Mouse (Mus musculus) urinary bladder, adult 18-20 months (tissue): ENCODE results near the gene Zfp57.

ENCODE experiments used
- DNase-seq, 2 experiments: peaks; one replicate each; pipeline ENCODE4 v3.0.0; 2022; ENCODE audit warnings: low spot score in 2 of 2, mixed read lengths in 2 of 2

Gene Zfp57

DNA sequence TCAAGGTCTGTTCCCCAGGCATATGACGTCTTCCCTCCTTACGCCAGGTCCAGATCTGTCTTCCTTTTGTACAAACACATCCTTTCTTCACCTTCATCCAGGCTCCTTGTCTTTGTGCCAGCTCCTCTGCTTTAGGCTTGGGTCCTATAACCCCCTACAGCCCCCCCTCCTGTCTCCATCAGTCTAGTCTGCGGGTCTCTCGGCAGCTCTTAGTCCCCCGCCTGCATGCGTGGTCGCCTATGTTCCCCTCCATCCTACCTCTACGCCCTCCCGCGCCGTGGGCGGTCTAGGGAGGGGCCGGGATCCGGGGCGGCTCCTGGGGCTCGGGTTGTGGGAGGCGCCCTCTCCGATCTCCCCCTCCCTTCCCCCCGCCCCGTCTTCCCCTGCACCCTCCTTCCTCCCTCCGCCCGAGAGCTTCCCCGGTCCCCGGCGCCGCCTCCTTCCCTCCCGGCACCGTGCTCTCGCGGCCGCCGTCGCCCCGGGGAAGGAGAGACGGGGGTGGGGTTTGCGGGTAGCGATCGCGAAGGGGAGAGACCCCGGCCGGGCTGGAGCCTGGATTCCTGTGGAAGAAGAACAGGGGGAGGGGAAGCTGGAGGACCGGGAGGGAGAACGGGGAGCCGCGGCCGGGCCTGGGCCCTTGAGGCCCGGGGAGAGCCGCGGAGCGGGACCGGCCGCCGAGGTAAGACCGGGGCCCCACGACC is 44.8 kb downstream of the Zfp57 start, which contains the start of gene Gabbr1:
Gene Gabbr1 (plus strand): TSS at position 356 of the 701 bp plus-strand sequence.
- DNase-seq, result peak; percentile 76

DNA sequence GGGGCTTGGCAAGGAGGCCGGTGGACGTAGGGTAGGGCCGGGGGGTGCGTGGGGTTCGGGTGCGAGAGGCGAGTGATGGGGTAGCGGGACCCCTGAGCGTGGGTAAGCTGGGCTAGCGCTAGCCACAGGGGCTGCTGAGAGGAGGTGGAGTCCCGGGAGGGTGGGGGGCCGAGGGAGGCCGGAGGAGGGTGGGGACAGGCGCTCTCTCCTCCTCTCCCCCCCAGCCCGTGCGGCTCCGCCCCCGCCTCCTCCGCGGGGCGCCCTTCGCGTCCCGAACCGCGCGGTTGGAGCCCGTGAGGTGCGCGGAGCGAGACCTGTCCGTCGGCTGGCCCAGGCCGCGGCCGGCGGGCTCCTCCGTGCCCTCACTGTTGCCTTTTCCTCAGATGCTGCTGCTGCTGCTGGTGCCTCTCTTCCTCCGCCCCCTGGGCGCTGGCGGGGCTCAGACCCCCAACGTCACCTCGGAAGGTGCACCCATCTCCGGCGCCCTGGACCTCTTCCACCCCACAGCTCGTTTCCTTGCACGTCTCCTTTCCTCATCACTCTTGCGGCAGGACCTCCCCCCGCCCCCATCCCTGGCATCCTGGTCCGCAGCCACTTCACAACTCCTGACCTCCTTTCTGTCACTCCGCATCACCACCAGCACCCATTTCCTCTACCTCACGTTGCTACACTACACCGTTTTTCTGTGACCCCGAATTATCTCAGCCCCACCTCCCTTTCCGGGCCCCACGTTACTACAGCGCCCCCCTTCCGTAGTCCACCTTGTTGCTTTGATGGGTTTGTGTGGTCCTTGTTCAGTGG is 45.5 kb downstream of the Zfp57 start:
- DNase-seq, result peak; percentile 31 to 42

DNA sequence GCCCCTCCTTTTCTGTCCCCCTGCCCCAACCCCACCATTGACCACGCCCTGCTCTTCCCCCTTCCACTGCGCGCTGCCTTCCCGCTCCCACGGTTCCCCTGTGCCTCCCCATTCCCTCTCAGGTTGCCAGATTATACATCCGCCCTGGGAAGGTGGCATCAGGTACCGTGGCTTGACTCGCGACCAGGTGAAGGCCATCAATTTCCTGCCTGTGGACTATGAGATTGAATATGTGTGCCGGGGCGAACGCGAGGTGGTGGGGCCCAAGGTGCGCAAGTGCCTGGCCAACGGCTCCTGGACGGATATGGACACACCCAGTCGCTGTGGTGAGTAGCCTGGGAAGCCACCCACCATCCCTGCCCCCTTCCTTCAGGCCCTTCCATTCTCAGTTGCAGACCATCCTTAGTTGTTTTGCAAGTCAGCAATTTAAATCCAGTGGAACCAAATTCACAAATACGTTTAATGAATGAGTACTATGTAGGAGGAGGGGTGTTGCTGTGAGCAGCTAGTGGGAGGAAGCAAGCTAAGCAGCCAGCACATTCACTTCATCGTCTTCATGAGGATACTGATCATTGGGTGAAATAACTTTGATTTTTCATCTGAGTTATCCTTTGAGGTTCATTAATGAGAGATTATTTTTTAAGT is 46.5 kb downstream of the Zfp57 start:
- DNase-seq, result no peak

DNA sequence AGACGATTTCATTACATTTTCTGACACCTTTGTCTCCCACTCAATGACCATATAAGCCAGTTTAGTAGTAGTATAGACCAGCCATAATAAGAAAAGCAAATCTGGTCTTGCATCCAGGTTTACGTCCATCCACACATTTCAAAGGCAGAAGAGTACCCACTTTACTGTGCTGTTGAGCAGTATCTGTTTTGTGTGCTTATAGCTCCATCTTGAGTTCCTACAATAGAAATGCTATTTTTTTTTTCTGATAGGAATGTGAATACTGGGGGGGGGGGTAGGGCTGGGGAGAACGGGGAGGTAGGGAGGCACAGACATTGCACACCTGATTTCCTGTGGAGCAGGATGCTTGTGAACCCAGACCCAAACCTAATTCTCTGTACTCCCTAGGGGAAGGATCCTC is 47.0 kb downstream of the Zfp57 start:
- DNase-seq, result no peak

DNA sequence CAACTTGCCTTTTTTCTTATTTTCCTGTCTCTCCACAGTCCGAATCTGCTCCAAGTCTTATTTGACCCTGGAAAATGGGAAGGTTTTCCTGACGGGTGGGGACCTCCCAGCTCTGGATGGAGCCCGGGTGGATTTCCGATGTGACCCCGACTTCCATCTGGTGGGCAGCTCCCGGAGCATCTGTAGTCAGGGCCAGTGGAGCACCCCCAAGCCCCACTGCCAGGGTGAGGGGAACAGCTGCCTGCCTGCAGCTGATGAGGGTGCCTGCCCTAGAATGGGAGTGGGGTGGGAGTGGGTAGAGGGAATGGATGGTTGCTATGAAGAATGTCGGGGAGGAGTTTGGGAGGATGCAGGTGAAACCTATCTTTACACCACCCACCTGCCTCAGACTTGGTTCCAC is 47.4 kb downstream of the Zfp57 start:
- no peak for DNase-seq

DNA sequence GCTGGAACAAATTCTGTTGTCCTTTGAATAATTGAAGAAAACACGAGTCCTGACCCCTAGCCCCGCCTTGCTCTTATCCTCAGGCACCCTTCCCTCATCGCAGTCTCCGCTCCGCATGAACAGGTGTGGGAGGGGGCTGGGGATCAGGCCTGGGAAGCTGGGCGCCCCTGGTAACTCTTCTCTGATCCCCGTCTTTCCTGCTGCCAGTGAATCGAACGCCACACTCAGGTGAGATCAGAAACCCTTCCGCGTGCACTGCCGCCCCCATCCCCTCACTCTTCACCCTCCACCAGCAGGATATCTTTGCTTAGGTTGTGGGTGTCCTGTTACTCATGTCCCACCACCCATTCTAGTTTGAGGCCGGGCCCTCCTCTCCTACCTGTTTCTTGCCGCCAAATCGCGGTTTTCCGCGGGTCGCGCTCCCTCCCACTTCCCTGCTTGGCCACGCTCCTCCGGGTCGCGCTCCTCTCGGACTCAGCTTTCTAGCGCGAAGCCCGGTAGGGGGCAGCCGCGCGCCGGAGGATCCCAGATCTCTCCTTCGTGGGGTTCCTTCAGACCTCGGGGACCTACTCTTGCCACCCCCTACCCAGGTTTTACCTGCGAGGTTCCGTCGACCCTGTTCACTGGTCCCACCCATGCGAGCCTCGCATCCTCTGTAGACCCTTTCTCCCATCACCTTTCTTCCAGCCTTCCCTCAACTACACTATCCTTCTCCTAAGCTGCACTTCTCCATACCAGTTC is 48.8 kb downstream of the Zfp57 start:
- DNase-seq, result peak; percentile 31 to 77

DNA sequence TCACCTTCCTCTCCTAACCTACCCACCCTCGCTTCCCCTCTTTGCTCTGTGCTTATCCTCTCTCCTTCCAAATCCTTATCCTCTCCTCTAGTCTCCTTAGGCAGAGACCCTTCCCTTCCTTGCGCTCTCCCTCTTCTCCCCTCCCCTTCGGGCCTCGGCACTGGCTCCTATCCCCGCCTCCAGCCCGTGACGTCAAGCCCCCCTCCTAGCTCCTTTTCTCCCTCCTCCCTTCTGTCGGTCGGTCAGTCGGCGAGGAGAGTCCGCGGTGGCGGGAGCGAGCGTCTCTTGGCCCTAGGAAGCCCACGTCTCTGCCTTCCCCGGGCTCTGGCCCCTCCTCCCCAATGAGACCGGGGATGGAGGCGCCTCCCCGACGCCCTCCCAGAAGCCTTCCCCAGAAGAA is 49.4 kb downstream of the Zfp57 start:
- DNase-seq, result peak; percentile 51 to 70

DNA sequence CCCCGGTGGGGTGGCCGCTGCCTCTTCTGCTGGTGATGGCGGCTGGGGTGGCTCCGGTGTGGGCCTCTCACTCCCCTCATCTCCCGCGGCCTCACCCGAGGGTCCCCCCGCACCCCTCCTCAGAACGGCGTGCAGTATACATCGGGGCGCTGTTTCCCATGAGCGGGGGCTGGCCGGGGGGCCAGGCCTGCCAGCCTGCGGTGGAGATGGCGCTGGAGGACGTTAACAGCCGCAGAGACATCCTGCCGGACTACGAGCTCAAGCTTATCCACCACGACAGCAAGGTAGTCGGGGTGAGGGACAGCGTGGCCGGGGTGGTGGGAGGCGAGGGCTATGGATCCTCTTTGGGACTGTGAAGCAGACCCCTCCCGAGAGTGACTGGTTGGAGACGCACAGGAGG is 49.9 kb downstream of the Zfp57 start:
- peak in 1 of 2 experiments; percentile 2 for DNase-seq

DNA sequence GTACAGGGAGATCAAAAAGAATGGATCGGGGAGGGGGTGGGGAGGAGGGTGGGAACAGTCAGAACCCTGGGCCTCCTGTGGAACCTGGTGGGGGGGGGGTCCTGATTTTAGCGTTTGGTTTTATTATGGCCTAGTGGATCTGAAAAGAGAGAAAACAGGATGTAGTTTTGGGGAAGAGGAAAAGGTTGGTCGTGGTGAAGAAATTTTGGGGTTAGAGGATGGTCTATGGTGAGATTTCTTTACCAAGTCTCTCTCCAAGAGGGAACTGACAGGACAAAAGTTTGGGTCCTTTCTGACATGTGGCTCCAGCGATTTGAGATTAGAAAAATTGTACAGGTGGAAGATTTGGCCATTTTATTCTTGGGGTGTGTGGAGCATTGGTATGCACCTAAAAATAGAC is 50.8 kb downstream of the Zfp57 start:
- DNase-seq, result no peak

DNA sequence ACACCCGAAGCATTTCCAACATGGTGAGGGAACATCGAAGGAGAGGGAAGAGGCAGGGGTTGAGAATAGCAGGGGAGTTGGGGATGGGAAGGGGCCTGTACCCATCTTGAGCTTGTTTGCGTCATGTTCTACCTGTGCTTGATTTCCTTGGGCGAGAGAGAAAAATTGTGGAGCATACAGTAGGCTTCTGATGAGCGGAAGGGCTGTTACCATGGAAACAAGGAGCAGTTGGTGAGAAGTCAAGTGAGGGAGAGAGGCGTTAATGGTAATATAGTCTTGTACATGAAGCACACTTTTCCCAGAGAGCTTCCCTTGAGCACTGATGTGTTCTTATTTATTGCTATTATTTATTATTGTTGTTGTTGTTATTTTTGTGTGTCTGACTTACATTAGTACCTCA is 56.0 kb downstream of the Zfp57 start:
- no peak for DNase-seq
